Mouse (Mus musculus) heart, postnatal 0 days (tissue): ENCODE results near the gene Mymk.

ENCODE experiments used
- CTCF ChIP-seq: IDR thresholded peaks from 2 replicates; pipeline ENCODE4 v1.5.1; 2016; ENCODE audit warnings: antibody characterized with exemption, control low read depth, low read depth
- EP300 ChIP-seq: IDR thresholded peaks from 2 replicates; pipeline ENCODE4 v1.6.1; 2016; ENCODE audit warnings: antibody characterized with exemption, low read depth

GRCm38 (mm10) chr2:27027618-27028436, 44.2 kb downstream of the Mymk start, which contains the start of gene Slc2a6:
- TF ChIP-seq CTCF, result no peak
- no peak for TF ChIP-seq EP300
